Mouse (Mus musculus) MEL-GATA-1-ER (cell line): ENCODE results near the gene Emcn.

Source experiments
- DNase-seq: peaks from one replicate; pipeline ENCODE4 v3.0.0-alpha.2; 2012; ENCODE audit warnings: low read depth; ENCODE audit errors: extremely low read depth

Emcn gene

GRCm38 (mm10) chr3:137395588-137395987 is 54.7 kb downstream of the Emcn start:
- DNase-seq = no peak

DNA sequence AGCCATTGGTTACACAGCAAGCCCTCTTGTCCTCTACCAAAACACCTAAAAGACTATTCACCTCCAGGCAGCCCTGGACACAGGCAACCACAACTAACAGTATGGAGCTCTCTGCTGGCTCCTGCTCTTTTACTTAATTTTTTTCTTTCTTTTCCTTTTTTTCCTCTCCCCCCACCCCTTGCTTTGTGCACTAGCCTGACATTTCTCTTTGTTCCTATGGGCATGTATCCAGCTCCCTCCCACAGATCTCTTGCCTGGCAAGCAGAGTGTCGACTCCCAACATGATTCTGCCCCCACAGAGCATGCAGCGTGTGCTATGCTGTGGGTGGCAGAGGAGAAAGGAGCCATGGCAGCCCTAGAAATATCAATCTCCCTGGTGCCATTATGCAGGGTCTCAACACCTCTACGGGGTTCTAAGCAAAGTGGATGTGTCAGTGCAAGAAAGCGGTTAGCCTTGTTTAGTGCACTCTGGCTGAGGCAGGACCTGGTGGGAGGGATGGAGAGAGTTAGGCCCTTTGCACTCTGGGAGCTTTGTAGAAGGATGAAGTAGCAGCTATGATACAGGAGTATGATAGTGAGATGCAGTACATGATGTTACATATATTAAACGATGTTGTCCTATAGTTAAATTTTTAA is 74.7 kb downstream of the Emcn start:
- DNase-seq = no peak

- DNase-seq = peak; percentile 8
Observed at GRCm38 (mm10) chr3:137418636-137419035, 77.8 kb downstream of the Emcn start.

GRCm38 (mm10) chr3:137429516-137429915 is 88.6 kb downstream of the Emcn start:
- DNase-seq = no peak

- DNase-seq = no peak
Observed at GRCm38 (mm10) chr3:137464902-137465629, 124.2 kb downstream of the Emcn start.

- DNase-seq = no peak
Observed at GRCm38 (mm10) chr3:137465953-137466352, 125.1 kb downstream of the Emcn start.

DNA sequence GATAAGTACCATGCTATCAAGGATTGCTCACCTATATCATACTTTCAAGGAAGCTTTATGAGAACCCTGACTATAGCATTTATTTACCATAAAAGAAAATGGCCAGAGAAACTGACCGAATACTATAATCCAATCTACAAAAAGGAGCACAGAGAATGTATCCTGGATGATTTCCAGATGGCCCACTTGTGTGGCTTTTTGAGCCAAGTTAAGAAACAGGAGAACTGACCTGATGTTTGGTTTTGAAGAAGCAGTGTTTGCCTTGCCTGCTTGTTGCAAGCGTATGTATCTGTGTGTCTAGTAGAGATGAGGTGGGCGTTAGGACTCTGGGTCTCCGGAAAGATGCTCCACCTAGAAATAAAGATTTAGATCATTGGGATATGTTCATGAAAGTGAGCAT is 125.9 kb downstream of the Emcn start:
- DNase-seq = no peak

- DNase-seq = no peak
Observed at GRCm38 (mm10) chr3:137467386-137467785, 126.5 kb downstream of the Emcn start.

DNA sequence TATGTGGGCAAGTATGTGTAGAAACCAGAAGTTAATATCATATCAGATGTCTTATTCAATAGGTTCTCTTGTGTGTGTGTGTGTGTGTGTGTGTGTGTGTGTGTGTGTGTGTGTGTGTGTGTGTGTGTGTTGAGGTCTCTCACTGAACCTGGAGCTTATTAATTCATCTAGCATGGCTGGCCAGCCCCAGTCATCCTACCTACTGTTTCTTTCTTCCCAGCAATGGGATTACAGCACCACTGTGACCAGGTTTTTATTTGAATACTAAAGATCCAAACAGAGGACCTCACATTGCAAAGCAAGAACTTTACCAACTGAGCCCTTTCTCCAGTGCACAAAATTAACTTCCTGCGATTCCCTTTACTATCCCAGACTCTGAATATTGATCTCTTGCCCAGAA is 131.3 kb downstream of the Emcn start:
- DNase-seq = no peak

DNA sequence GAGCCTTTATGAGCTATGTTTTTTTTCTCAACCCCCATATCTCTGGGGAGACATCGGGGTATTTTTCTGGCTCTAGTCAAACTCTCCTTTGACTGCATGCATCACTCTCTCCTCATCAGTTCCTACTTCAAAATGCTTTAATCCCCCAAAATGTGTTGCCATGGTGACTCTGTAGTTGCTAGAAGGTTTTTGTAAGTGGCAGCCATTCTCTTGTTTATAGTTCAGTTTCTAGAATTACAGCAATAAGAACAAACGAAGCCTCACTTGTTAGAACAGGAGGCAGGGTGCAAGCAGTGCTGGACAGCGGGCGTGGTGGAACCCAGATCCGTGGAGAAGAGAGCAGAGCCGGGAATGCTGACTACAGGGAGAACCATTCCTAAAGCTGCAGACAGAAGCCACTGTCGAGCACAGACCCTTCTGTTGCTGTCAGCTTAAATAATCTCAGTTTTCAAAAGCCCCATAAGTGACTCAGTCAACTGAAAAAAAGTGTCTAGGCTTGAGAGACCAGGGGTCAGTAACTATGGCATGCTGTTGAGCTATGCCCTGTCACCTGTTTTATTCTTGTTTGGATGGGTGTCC is 139.0 kb downstream of the Emcn start:
- no peak for DNase-seq

DNA sequence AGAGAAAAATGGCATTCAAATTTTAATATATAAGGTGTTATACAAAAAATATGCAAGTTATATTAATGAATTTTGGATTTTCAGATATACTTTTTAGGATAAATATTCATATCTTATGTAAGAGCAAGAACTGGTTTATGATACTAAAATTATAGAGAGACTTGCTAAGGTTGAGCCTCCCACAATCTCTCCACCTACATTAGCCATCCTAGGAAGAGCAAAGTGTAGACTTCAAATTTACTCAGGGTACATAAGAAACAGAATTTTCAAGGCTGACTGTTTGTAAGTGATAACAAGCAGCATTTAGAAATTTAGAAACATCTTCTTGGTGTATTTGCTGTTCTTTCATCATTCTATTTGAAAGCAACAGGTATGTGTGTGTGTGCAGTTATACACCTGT is 140.3 kb downstream of the Emcn start:
- no peak for DNase-seq
